Mouse (Mus musculus) adrenal gland, postnatal 25 days (tissue): ENCODE data around the gene Krt12. TPM values are rescaled to one million over a fixed set of nuclear protein-coding genes. Genes with fewer than 3 reads are reported as not detected.
A peak's percentile ranks its signal among the peaks of the same experiment; 100 is the strongest.

ENCODE experiments used
- DNase-seq: peaks from one replicate; pipeline ENCODE4 v3.0.0; 2021; ENCODE audit warnings: mixed read lengths
- long read RNA-seq: library from polyadenylated mRNA; stranded (forward); transcript quantifications from one replicate; pipeline ENCODE4 v2.0.0, GENCODE M21; 2021
- total RNA-seq: library from RNA; stranded (reverse); gene quantifications from 2 replicates; pipeline ENCODE4 v1.2.3, GENCODE M21; 2021

Krt12 gene
- total RNA-seq = not detected in 2 replicates
- long read RNA-seq = 0 reads

- DNase-seq = no peak
Observed at GRCm38 (mm10) chr11:99422159-99422558, at the start of gene Krt12. TSS of gene Krt12 (minus strand) at chr11:99422259.

GRCm38 (mm10) chr11:99469228-99469627 is 47.2 kb upstream of the Krt12 start:
- DNase-seq = no peak

DNA sequence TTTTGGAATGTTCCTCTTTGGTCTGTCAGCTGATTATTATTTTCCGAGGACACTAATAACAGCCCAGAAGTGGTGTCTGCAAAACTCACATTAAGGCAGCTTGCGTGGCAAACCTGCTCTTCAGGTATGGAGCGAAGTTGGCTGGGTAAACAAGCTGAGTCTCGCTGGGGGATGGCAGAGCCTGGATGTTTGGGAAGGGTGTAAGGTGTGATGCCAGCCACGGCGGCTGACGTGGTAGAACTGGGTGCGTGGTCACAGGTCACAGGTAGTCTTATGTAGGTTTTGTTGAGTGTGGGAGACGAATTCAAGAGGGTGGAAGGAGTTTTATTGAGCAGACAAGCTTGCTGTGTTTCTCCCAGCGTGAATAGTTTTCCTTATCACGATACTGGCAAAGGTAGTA is 46.5 kb upstream of the Krt12 start:
- DNase-seq = no peak

GRCm38 (mm10) chr11:99466316-99466715 is 44.3 kb upstream of the Krt12 start:
- DNase-seq = no peak

GRCm38 (mm10) chr11:99464836-99465235 is 42.8 kb upstream of the Krt12 start:
- peak; percentile 84 for DNase-seq

GRCm38 (mm10) chr11:99463155-99463554 is 41.1 kb upstream of the Krt12 start:
- DNase-seq = peak; percentile 68

GRCm38 (mm10) chr11:99461736-99462135 is 39.7 kb upstream of the Krt12 start:
- no peak for DNase-seq

DNA sequence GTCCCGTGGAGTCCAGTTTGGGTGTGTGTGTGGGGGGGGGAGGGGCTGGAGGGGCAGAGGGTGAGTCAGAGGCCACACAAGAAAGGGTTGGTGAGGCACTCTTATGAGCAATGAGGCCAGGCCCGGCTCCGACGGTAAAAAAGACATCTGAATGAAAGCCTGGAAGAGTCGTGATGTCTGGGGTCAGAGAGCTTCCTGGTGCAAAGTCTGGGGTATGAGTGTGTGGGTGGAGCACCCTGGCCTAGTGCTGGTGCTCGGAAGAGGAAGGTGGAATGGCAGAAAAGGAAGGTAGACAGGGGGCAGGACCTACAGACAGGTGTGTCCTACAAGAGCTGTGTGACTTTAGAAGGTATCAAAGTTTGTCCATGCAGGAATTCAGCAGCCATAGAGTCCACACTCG is 36.8 kb upstream of the Krt12 start:
- no peak for DNase-seq

DNA sequence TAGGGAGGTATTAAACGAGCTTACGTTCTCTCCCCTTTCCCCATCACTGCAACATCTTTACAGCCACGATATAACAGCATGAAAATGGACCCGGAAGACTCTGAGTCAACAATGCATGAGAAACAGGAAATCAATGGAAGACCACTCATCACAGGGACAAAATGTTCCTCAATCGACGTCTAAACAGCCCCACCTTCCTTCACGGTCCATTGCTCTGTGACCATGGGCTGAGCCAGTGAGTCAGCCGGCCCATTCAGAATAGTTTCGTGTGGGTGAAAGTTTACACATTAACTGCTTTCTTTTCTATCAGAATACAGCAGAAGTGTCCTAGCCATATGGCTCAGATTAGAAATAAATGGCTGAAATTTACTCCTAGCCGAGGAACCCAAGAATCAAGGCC is 32.7 kb upstream of the Krt12 start:
- DNase-seq = no peak

GRCm38 (mm10) chr11:99454044-99454443 is 32.0 kb upstream of the Krt12 start:
- no peak for DNase-seq

DNA sequence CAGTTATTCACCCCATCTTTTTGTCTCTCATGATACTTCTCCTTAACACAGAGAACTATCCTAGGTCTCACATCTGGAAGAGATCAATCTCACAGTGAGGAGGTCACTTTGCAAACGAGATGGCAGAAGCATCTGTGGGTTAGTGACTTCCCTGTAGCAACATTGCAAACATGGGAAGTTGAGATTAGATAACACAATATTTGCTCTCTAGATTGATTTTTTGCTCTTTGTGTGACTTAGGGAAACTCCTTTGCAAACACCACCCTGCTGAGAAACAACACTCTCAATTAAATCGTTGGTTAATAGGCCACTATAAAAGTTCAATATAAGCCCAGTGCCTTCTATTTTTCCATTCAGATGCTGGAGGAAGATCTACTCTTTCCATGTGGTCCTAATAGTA is 26.7 kb upstream of the Krt12 start:
- DNase-seq = no peak

GRCm38 (mm10) chr11:99441220-99441619 is 19.2 kb upstream of the Krt12 start:
- no peak for DNase-seq

- DNase-seq = no peak
Observed at GRCm38 (mm10) chr11:99439465-99439864, 17.4 kb upstream of the Krt12 start.

- no peak for DNase-seq
Observed at GRCm38 (mm10) chr11:99437972-99438371, 15.9 kb upstream of the Krt12 start, which contains the start of gene Krt20. TSS of gene Krt20 (minus strand) at chr11:99438150.

- DNase-seq = no peak
Observed at GRCm38 (mm10) chr11:99436625-99437024, 14.6 kb upstream of the Krt12 start.

DNA sequence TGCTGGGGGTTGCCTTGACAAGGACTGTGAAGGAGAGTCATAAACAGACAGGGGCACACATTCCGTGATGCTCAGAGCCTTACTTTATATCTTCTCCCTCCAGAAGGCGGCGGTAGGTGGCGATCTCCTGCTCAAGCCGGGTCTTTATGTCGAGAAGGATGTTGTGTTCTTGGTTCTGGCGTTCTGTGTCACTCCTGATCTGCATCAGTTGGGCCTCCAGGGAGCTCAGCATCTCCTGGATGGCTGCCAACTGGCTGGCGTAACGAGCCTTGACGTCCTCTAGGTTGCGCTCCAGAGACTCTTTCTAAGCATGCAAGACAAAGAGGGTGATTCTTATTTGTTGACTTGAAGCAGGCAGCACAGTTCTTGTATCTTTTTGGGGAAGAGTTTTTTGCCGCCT is 8.6 kb upstream of the Krt12 start:
- peak; percentile 18 for DNase-seq

DNA sequence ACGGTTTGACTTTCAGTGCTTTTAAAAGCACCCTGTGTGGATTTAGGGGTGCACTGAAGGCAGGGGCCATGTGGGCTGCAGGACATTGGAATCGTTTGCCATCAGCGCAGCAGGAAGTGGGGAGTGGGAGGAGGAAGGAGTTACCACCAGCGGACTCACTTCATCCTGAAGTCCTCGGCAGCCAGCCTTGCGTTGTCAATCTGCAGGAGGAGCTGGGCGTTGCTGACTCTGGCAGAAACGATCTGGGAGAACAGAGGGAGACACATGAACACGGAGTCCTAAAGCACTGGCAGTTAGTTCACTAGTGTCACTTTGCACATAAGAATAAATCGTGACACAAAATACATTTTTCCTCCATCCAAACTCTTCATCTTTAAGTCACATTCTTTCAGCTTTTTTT is 1.5 kb downstream of the Krt12 start:
- no peak for DNase-seq

- DNase-seq = no peak
Observed at GRCm38 (mm10) chr11:99417819-99418218, 4.2 kb downstream of the Krt12 start.

DNA sequence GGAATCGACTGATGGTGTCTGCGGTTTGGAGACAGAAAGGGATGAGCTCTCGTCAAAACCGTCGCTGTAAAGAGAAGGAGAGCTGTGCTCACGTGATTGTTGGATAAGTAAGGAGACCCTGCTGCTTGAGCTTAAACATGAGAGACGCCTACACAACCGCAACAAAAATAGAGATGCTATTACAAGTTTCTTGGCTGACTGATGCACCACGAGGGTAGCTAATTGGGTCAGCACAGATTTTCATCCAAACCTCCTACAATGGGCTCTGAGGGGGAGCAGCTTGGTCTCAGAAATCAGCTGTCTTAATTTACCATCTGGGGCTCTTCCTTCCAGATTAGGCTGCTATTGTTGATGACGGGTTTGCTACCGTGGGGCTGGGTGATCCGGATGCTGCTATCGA is 5.2 kb downstream of the Krt12 start:
- no peak for DNase-seq

GRCm38 (mm10) chr11:99414463-99415147 is 7.5 kb downstream of the Krt12 start:
- no peak for DNase-seq

GRCm38 (mm10) chr11:99413247-99413646 is 8.8 kb downstream of the Krt12 start:
- DNase-seq = peak; percentile 36

DNA sequence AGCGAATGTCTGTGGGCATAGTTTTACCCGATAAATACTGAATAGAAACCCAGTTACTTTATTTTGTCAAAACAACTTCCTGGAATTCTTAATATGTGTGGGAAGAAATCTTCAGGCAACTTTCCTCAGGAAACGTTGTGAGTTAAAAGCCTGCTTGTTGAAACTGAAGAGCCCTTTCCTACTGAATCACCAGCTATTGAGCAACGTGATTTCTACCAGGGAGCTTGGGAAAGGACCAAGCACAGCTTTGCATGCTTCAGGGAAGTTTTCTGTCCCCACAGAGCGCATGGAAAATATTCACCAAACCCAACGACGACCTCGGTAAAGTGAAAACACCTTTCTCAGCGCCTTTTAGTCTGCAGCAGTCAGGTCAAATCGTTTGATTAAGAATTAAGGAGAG is 15.9 kb downstream of the Krt12 start:
- no peak for DNase-seq

DNA sequence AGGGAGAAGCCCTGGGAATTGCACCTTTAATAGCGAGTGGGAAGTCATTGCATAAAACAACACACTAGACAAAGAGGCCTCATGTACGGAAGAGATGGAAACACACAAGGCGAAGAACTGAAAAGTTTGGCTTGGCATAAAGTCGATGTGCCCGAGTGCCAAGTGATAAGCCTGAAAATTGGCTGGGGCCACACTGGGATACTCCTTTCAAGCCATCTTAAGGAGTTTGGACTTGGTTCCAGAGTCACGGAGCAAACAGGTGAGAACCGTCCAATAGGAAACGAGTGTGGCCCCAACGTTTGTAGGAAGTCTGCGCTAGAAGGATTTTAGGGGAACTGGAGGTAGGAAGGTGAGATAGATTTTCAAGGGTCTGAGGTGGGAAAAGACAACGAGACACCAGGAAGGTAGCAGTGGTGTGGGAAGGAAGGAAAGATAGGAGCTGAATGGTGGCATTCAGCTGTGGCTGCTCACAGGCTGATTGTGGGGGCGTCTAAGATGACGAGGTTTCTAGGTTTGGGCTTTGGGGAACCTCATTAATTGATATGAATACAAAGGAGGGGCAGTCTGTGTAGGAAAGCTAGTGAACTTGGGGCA is 22.0 kb downstream of the Krt12 start:
- no peak for DNase-seq

DNA sequence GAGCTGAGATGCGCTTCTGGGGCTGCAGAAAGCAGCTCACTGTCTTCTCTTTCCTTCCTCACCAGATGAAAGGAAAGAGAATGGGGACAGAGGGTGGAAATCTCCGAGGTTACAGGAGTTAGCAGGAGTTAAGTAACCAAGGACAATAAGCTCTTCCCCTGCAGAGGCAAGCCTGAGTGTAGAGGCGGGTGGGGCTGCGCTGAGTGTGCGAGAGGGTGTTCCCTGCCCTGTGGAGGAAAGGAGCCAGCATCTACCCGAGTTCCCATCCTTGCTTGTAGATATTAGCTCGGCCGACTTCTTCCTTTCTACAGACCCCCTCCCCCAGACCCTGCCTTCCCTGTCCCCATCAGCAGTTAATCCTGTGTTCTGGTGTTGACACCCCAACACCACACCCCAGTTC is 23.2 kb downstream of the Krt12 start:
- no peak for DNase-seq
